Mouse (Mus musculus): ENCODE data around the gene Cacna1i.

The Cacna1i gene

DNA sequence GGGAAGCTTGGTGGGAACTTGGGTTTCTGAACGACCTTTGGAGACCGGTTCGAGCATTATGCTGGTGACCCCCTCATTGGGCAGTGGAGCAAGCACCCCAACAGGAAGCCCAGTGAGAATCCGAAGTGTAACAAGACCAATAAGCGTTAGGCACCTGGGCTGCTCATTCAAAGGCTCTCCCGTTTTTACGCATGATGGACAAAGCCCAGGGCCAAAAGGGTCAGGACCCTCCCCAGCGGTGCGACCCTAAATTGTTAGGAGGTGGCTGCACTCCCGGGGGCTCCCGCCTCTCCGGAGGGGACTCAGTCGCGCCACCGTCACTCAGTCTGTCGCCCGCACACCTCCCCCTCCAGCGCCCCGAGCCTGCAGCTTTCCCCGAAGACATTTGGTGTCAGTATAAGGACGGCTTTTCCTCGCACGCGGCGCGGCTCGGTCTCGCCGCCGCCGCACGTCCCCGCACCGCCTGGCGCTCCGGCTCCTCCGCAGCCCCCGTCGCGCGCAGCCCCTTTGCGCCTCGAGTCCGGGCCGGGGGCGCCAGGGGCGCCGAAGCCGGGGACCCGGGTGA lies at the start of gene Cacna1i:
TSS of gene Cacna1i (plus strand) at position 388 of the 565 bp plus-strand sequence.
- DNase-seq (ENCODE audit: inconsistent age in 2 of 2, low spot score in 1 of 2) = peak in 1 of 2 experiments; percentile 40

GRCm38 (mm10) chr15:80248135-80248534 lies 38.9 kb upstream of the Cacna1i start:
- no peak for DNase-seq (ENCODE audit: inconsistent age in 2 of 2, low spot score in 1 of 2)

GRCm38 (mm10) chr15:80248596-80248995 lies 38.4 kb upstream of the Cacna1i start:
- no peak for DNase-seq (ENCODE audit: inconsistent age in 2 of 2, low spot score in 1 of 2)

DNA sequence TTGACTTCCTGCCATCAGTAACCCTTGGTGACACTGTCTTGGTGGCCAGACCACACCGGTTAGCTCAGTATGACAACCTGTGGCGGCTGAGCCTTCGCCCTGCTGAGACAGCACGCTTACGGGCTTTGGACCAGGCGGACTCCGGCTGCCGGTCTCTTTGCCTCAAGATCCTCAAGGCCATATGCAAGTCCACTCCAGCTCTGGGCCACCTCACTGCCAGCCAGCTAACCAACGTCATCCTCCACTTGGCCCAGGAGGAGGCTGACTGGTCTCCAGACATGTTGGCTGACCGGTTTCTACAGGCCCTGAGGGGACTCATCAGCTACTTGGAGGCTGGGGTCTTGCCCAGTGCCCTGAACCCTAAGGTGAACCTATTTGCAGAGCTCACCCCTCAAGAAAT lies 37.4 kb upstream of the Cacna1i start:
- no peak for DNase-seq (ENCODE audit: inconsistent age in 2 of 2, low spot score in 1 of 2)

DNA sequence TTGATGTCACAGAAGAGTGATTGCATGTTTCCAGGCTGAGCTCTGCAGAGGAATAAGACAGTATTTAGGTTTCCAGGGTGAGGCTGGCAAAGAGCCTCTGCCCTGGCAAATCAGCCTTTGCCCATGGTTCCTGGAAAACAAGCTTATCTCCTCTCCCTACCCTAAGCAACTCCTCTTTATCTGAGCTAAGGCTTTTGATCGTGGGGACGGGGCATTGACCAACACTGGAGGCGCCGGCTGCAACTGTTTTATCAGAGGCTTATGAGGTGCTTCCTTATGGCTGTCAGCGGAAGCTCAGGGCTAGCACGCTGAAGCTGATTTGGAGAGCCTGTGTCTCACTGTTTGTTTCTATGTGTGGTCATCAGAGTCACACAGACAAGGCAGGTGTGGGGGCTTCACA lies 36.5 kb upstream of the Cacna1i start:
- no peak for DNase-seq (ENCODE audit: inconsistent age in 2 of 2, low spot score in 1 of 2)

DNA sequence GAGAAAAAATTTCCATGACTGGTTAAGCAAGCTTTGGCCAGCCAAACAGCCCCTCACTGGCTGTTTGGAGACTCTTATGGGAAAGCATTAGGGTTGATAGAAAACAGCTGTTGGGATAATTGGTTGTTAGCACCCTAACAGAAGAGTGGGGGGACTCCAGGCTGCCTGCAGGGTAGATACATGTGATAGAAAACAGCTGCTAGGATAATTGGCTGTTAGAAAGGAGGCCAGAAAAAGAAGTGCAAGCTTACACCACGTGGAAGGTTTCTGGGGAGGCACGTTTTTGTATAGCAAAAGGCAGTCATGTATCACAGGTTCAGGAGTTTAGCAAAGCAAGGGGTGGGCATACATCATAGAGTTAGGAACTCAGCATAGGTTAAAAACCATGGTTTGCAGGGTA lies 33.5 kb upstream of the Cacna1i start:
- DNase-seq (ENCODE audit: inconsistent age in 2 of 2, low spot score in 1 of 2) = no peak

GRCm38 (mm10) chr15:80254207-80254606 lies 32.8 kb upstream of the Cacna1i start:
- peak; percentile 86 to 93 for DNase-seq (ENCODE audit: inconsistent age in 2 of 2, low spot score in 1 of 2)

GRCm38 (mm10) chr15:80254847-80255645 lies 32.0 kb upstream of the Cacna1i start, which contains the start of gene Atf4:
TSS of gene Atf4 (plus strand) at chr15:80255184.
- DNase-seq (ENCODE audit: inconsistent age in 2 of 2, low spot score in 1 of 2) = peak; percentile 99 to 100

DNA sequence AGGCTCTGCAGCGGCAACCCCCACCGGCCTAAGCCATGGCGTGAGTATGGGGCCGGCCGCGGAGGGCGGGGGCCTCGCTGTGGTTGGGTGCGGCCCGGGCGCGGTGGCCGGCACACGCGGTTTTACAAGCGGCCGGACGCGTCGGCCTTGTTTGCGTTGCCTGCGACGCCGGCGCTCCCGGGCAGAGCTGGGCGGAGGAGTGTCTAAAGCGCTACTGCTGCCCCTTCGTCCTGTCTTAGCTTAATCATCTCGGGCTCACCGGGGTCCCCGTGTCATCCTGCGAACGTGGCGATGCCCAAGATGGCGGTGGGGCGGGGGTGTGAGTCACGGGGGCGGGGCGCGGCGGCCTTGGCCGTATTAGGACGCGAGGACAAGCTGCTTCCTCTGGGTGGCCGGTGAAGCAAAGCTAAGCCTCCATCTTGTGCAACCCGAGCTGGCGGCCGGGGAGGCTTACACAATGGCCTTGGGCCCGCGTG lies 31.4 kb upstream of the Cacna1i start:
- peak; percentile 88 to 94 for DNase-seq (ENCODE audit: inconsistent age in 2 of 2, low spot score in 1 of 2)

DNA sequence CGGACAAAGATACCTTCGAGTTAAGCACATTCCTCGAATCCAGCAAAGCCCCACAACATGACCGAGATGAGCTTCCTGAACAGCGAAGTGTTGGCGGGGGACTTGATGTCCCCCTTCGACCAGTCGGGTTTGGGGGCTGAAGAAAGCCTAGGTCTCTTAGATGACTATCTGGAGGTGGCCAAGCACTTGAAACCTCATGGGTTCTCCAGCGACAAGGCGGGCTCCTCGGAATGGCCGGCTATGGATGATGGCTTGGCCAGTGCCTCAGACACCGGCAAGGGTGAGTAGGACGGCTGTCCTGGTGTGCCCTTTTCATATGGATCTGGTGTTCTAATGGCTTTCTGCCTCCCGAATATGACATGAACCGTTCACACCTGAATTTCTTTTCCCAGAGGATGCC lies 30.8 kb upstream of the Cacna1i start:
- no peak for DNase-seq (ENCODE audit: inconsistent age in 2 of 2, low spot score in 1 of 2)

- DNase-seq (ENCODE audit: inconsistent age in 2 of 2, low spot score in 1 of 2) = peak in 1 of 2 experiments; percentile 56
Measured at GRCm38 (mm10) chr15:80256656-80257601, 30.1 kb upstream of the Cacna1i start.

DNA sequence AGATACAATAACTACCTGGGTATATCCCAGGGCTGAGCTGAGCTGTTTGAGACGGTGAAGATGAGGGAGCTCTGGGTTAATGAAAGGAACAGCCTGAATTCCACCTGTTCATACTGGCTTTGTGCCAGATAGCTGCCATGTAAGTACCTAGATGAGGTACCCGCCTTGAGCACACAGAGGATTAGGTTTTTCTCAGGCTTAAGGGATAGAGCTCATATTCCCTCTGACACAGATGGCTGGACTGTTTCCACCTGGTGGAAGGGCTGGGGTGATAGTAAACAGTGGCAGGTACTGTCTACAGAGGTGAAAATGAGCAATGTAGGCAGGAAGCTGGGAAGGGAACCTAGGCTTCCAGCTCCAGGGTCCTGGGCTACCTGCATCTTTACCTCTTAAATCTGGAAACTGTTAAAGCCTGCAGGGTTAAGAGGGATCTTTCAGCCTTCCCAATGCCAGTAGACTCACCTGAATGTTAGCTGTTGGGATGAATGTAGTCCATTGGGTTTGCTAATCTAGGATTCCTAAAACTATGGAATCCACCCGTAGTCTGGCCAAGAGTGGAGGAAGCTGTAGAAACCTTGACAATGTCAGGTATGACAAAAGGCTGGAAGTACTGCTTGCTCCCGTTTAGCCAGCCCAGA lies 29.3 kb upstream of the Cacna1i start:
- DNase-seq (ENCODE audit: inconsistent age in 2 of 2, low spot score in 1 of 2) = peak in 1 of 2 experiments; percentile 66

- peak; percentile 44 to 74 for DNase-seq (ENCODE audit: inconsistent age in 2 of 2, low spot score in 1 of 2)
Measured at GRCm38 (mm10) chr15:80258240-80259170, 28.5 kb upstream of the Cacna1i start.

GRCm38 (mm10) chr15:80259406-80260045 lies 27.5 kb upstream of the Cacna1i start:
- peak in 1 of 2 experiments; percentile 61 for DNase-seq (ENCODE audit: inconsistent age in 2 of 2, low spot score in 1 of 2)

- DNase-seq (ENCODE audit: inconsistent age in 2 of 2, low spot score in 1 of 2) = peak; percentile 83 to 95
Measured at GRCm38 (mm10) chr15:80260677-80261076, 26.4 kb upstream of the Cacna1i start.

DNA sequence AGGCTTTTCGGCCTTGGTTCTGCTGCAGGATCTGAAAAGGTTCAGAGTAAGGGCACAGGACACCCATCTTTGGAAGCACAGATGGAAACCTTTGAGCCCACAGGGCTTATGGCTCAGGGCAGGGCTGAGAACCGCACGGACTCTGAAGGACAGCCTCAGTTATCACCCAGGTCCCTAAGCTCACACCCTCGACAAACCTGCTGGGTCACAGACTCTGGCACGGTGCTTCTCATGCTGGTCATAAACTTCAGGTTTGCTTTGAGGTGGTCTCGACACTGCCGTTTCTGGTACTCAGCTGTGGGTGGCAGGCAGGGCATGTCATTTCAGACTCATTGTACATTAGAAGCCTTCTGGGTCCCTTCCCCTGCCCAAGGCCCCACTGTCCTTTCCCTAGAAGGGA lies 25.9 kb upstream of the Cacna1i start:
- DNase-seq (ENCODE audit: inconsistent age in 2 of 2, low spot score in 1 of 2) = no peak

DNA sequence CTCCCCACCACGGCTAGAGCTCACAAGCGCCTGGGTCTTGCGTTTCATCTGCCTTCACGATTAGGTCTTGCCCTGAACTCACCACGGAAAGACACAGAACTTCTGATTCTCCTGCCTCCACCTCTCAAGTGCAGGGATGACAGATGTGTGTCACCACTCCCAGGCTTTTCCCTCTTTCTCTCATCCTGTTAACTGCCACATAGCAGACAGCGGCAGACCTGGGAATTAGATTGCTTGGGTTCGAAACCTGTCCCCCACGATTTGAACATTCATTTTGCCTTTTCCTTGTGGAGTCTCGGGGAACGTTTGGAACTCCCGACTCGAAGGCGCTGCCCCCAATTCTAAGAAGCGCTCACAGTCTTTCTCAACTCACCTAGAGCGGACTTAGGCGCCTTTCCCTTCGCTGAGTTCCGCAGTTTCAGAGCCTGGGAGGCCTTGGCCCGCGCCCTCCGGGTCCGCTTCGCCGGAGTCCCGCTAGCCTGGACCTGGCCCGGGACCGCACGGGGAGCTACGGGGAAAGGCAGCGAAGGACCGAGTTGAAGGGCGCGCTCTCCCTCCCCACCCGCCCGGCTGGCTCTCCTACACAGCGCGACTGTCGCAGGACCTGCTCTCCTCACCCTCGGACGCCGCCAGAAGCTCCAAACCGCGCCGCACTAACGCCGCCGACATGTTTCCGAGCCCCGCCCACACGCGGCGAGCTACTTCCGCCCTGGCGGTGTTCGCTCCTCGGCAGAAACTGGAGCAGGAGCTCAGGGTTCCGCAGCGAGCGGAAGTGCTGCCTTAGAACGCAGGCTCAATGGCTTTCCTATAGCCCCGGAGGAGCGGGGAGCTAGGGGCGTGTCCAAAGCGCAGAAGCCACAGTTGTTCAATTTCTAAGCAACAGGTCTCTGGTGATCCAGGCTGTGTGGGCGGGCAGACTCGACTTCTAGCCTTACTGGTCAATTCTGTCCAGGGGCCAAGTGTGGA lies 23.1 kb upstream of the Cacna1i start, which contains the start of gene Rps19bp1:
TSS of gene Rps19bp1 (minus strand) at position 706 of the 966 bp plus-strand sequence.
- peak; percentile 91 to 95 for DNase-seq (ENCODE audit: inconsistent age in 2 of 2, low spot score in 1 of 2)

DNA sequence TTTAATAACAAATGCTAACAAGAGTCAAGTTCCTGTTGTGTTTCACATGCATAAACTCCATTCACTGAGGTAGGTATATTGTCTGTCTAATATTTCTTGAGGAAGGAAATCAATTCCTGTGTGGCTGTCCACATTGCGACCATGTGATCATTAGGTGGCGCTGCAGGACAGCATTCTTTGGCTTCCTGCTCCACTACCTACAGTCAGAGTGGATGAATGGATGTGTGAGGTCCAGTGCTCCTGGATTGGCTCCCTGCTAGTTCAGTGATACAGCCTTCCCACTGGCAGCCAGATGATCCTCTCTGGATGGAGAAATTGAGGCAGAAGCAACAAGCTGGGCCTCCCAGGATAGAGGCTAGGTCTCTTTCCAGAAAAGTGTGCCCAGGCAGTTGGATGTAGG lies 20.8 kb upstream of the Cacna1i start:
- DNase-seq (ENCODE audit: inconsistent age in 2 of 2, low spot score in 1 of 2) = peak; percentile 75 to 93
